Mouse (Mus musculus): ENCODE data around the gene Klhl41.

GRCm38 (mm10) chr2:69684488-69684887 is 14.6 kb downstream of the Klhl41 start:
- TF ChIP-seq POLR2A (IDR thresholded peaks at IDR 0.05; ENCODE audit: low read depth, low read length) (no peak), CTCF (IDR thresholded peaks at IDR 0.05; ENCODE audit: extremely low read depth, insufficient read depth, insufficient read length, insufficient replicate concordance) (no peak)
